Mouse (Mus musculus) v-Abl transformed pro-B cells (cell line): ENCODE measurements around the gene Sumf1.

Experiments used
- in situ Hi-C, 2 experiments: fragments of 400-800 bp; cut with MboI; formaldehyde crosslinking; loops; one replicate each; pipeline ENCODE4 v1.15.1; 2025; ENCODE audit not compliant: unreplicated experiment in 2 of 2

Sumf1 gene

GRCm38 (mm10) chr6:108184847-108185684, at the start of gene Sumf1:
Gene Sumf1, minus strand, starts transcription at chr6:108185582.
- in situ Hi-C loops: loop anchor here in 1 of 2 experiments (25.0 kb wide), 1 partner anchor 1448 kb away; the partner anchor contains the start of gene Il5ra

DNA sequence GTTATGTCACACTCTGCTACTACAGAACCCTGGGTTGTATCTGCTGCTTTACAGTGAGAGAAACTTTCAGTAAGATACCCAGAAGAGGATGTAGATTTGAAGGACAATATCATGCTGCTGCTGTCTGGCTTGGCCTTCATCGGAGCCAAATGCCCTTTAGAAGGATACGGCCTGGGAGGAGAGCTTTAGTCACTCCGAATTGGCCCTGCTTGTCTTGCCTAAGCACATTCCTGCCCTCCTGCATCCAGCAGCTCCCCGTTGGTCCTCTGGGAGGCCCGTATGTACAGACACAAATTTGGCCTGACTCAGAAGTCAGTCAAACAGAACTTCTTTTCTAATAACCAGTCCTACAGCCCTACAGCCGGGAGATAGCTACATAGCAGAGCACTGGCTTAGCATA, 49.2 kb upstream of the Sumf1 start:
- in situ Hi-C loops: loop anchor here (5.0 kb wide), 1 partner anchor 132 kb away; no protein-coding TSS in a partner anchor

- in situ Hi-C loops: loop anchor here (5.0 kb wide), 1 partner anchor 131 kb away; no protein-coding TSS in a partner anchor
Measured at GRCm38 (mm10) chr6:108233070-108233469, 47.7 kb upstream of the Sumf1 start.

DNA sequence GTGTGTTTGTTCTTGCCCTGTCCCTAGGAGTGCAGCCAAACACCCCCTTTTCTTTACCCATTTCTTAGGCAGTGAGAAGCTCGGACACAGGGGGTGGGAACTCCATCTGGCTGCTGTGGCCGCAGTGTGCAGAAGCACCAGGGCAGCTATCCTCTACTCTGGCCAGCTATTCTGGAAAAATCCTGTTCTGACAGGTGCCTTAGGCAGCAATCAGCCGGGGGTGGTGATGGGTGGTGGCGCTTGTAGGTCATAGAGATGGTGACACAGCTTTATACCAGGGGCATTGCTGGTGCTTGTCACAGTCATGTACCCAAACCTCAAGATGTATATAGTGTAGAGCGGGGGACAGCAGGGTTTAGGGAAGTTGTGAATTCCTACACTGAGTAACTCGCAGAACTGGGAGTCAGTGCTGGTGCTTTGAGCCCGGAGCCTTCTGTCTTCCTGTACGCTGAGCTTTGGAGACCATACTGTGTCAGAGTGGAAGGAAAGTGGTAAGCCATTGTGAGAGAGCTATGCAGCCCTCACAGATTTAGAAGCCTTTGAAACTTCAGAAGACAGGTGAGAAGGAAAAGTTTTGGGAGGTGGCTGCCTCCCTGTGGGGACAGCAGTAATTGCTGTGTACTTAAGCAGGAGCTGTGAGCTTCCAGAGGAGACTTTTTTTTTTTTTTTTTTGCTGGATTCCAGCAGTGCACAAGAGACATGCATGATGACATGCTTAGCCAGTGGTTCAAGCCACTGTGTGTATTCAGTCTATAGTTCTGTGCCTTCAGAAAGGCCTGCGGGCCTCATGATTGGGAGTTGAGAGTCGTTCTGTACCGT, 46.7 kb upstream of the Sumf1 start:
- in situ Hi-C loops: loop anchor here (5.0 kb wide), 1 partner anchor 130 kb away; no protein-coding TSS in a partner anchor

- in situ Hi-C loops: loop anchor here (5.0 kb wide), 1 partner anchor 128 kb away; no protein-coding TSS in a partner anchor
Measured at GRCm38 (mm10) chr6:108230608-108231007, 45.2 kb upstream of the Sumf1 start.

DNA sequence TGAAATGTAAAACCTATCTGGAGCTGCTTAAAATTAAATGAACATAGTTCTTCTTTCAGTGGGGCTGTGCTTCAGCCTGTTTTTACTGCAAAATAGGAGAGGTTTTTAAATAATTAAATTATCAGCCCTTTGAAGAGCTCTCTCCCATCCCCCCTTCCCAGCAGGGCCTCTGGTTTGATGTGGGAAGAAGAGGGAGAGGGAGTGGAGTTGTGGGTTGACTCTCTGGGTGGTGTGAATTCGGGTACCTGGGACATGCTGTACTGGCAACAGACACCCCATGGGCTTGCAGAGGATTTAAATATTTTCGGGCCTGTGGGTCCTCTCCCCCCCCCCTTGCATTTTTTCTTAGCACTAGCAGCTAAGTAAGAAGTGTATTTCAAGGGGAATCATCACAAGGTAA, 43.2 kb upstream of the Sumf1 start:
- in situ Hi-C loops: no loop called here

- in situ Hi-C loops: no loop called here
Measured at GRCm38 (mm10) chr6:108228048-108228447, 42.7 kb upstream of the Sumf1 start.

GRCm38 (mm10) chr6:108227461-108227860, 42.1 kb upstream of the Sumf1 start:
- in situ Hi-C loops: no loop called here

DNA sequence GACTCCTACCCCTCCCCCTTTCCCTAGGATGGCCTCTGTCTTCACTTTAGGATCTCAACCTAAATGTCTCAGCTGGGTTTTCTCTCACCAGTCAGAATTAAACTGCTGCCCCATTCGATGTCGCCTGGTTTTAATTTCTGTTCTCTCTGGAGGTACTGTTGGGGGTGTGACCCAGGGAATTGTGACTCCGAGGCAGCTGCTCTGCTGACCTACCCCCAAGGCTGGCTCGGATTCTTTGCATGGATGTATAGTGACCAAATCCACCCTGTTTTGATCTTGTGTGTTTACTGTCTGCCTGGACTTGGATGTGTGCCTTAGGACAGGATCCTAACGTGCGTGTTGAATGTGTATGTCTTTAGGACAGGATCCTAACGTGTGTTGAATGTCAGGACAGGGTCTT, 40.8 kb upstream of the Sumf1 start:
- in situ Hi-C loops: no loop called here

DNA sequence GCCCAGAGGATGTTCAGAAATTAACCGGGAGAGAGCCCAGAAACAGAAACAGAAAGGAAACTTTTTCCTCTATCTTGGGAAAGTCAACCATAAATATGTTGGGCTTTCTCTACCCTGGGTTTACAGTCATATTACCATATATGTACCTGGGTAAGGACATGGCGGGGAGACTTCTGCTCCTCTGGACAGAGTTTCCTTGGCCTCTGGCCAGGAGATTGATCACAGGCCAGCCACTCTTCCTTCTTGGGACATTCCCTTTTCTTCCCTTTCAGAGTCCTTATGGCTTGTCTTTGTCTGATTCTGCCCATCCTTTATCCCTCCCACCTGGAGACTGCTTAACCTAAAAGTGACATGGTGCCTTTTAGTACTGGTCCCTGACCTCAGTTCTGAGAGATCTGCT, 39.6 kb upstream of the Sumf1 start:
- in situ Hi-C loops: no loop called here

GRCm38 (mm10) chr6:108224361-108224760, 39.0 kb upstream of the Sumf1 start:
- in situ Hi-C loops: loop anchor here (25.0 kb wide), 2 partner anchors 613 to 1487 kb away; partner anchors contain the start of genes Edem1 (in 1 of the 2) and Il5ra (in 1 of the 2)

GRCm38 (mm10) chr6:108222875-108223274, 37.5 kb upstream of the Sumf1 start:
- in situ Hi-C loops: loop anchor here (25.0 kb wide), 2 partner anchors 614 to 1486 kb away; partner anchors contain the start of genes Edem1 (in 1 of the 2) and Il5ra (in 1 of the 2)

- in situ Hi-C loops: loop anchor here (25.0 kb wide), 2 partner anchors 615 to 1485 kb away; partner anchors contain the start of genes Edem1 (in 1 of the 2) and Il5ra (in 1 of the 2)
Measured at GRCm38 (mm10) chr6:108222435-108222834, 37.1 kb upstream of the Sumf1 start.

- in situ Hi-C loops: loop anchor here (10.0 to 25.0 kb wide), 3 partner anchors 123 to 1481 kb away; partner anchors contain the start of genes Edem1 (in 1 of the 2) and Il5ra (in 1 of the 2)
Measured at GRCm38 (mm10) chr6:108217987-108218386, 32.6 kb upstream of the Sumf1 start.

GRCm38 (mm10) chr6:108216832-108217231, 31.4 kb upstream of the Sumf1 start:
- in situ Hi-C loops: loop anchor here (10.0 to 25.0 kb wide), 3 partner anchors 122 to 1480 kb away; partner anchors contain the start of genes Edem1 (in 1 of the 2) and Il5ra (in 1 of the 2)

DNA sequence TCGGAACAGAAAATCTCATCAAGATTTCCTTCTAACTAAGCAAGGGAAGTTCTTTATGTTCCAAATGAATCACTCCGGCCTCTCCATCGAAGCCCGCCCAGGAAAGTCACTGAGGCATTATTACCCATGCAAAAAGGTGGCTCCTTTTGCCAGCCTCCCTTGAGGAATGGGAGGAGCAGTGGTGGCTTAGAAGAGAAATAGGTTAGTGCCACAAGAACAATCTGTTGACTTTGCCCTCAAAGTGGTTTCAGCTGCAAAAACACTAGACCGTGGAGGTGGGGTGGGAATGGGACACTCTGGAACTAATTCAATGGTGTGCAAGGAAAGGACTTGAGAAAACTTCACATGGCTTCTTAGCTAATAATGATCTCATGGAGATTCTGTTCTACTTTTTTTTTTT, 30.7 kb upstream of the Sumf1 start:
- in situ Hi-C loops: loop anchor here (10.0 to 25.0 kb wide), 3 partner anchors 121 to 1479 kb away; partner anchors contain the start of genes Edem1 (in 1 of the 2) and Il5ra (in 1 of the 2)

- in situ Hi-C loops: loop anchor here (5.0 to 25.0 kb wide), 4 partner anchors 52 to 1477 kb away; partner anchors contain the start of genes Edem1 (in 1 of the 2) and Il5ra (in 1 of the 2)
Measured at GRCm38 (mm10) chr6:108214294-108214925, 29.0 kb upstream of the Sumf1 start.

DNA sequence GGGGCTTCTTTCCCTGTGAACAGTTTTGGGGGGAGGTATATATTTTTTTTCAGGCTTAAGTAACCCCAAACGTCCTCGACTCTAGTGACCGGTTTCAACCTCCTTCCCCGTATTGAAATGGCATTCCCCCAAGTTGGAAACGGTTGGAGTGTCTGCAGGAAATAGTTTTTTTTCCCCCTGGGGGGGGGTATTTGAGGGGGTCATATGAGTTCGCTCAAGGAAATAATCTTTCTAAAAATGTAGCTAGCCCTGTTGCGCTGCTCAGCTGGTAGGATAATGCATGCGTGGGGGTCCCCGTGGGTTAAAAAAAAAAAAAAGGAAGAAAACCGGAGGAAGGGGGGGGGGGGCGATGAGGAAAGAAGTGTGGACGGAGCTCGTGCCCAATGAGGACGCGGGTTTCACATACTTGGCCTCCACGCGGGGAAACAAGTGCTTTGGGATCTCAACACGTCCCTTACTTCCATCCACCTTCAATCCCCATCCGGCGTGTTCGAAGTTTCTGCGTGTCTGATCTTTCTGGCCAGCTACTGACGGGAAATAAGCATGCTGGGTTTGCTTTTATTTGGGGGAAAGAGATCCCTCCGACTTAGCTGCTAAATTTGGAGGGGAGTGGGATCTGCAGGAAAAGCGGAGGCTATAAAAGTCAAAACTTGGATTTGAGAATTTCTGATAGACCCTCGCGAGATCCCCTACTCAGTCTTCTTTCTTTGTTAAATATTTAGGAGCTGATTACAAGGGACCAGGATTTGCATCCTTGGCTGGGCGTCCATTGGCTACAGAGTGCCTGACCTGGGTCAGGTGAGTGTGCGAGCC, 28.3 kb upstream of the Sumf1 start:
- in situ Hi-C loops: loop anchor here (5.0 to 25.0 kb wide), 4 partner anchors 51 to 1476 kb away; partner anchors contain the start of genes Edem1 (in 1 of the 2) and Il5ra (in 1 of the 2)

GRCm38 (mm10) chr6:108212881-108213295, 27.5 kb upstream of the Sumf1 start, which contains the start of gene Itpr1:
Gene Itpr1, plus strand, starts transcription at chr6:108213096.
- in situ Hi-C loops: loop anchor here (5.0 to 25.0 kb wide), 4 partner anchors 51 to 1476 kb away; partner anchors contain the start of genes Edem1 (in 1 of the 2) and Il5ra (in 1 of the 2)
